12 mouse cellular contexts compared by ENCODE assay signal in the genomic region with DNA sequence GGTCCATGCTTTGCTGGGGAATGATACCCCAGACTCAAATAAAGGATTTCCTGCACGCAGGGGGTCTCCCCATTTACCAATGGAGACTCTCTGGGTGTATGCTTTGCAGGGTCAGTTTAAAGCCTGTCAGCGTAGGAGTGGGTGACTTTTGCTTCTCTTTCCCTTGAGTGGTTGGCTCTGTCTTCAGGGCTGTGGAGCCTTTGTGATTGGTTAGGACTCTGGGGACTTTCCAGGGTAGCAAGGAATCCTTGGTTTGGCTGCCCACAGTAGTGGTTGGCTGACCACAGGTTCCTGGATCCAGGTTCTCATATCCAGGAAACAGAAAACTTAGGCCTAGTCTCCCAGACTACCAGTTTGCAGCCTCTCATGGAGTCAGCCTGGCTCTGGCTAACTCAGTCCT.
DNase-seq lines count a peak whose midpoint lies in the region; ATAC-seq and TF ChIP-seq lines count a peak whose summit lies in the region.
"Had no signal": no experiment of that assay in that cellular context is flagged by ENCODE, and none has a peak within 500 bp of the region (broad histone marks: within the 10 kb centered on the region; RNA-seq: fewer than 3 reads in every experiment).

No protein-coding gene starts in this region.

- peak overlapping the region; percentile 93 for H3K27ac ChIP-seq in heart, embryonic 11.5 days (ENCODE audit: low read depth, low read length)
- H3K27ac ChIP-seq in midbrain, embryonic 10.5 days (replicated peaks), result peak overlapping the region; percentile 81
- H3K27ac ChIP-seq in midbrain, postnatal 0 days (ENCODE audit: low read depth, low read length), result no peak overlapping the region
- H3K27ac ChIP-seq in hindbrain, embryonic 13.5 days, result peak overlapping the region; percentile 87
- H3K27ac ChIP-seq in stomach, embryonic 15.5 days, result peak overlapping the region; percentile 59; the same call in 1 of the 2 replicates
- H3K27ac ChIP-seq: liver, embryonic 12.5 days had no signal

- DNase-seq in heart, adult 9 months (ENCODE audit: low spot score in 2 of 2), result no peak
- DNase-seq in midbrain, embryonic 10.5 days (ENCODE audit: low spot score), result no peak
- no peak for DNase-seq in midbrain, postnatal 0 days (ENCODE audit: low spot score)
- DNase-seq in natural killer cell, adult 2 months (ENCODE audit: low spot score in 2 of 2), result no peak
- DNase-seq in gastrocnemius, postnatal 36 days, result no peak
- DNase-seq: right cerebral cortex, postnatal 4 days; thymus, postnatal 36 days had no signal

- H3K4me2 ChIP-seq in heart, embryonic 11.5 days, result no peak overlapping the region
- no peak overlapping the region for H3K4me2 ChIP-seq in midbrain, postnatal 0 days (ENCODE audit: low read depth, low read length, poor library complexity, severe bottlenecking)
- H3K4me2 ChIP-seq in hindbrain, embryonic 13.5 days, result no peak overlapping the region
- no peak overlapping the region for H3K4me2 ChIP-seq in stomach, embryonic 15.5 days
- H3K4me2 ChIP-seq: liver, embryonic 12.5 days had no signal

- H3K4me3 ChIP-seq in heart, embryonic 11.5 days (ENCODE audit: low read depth, low read length), result no peak overlapping the region
- H3K4me3 ChIP-seq in midbrain, embryonic 10.5 days, result no peak overlapping the region
- no peak overlapping the region for H3K4me3 ChIP-seq in midbrain, postnatal 0 days (ENCODE audit: low read depth, low read length)
- no peak overlapping the region for H3K4me3 ChIP-seq in hindbrain, embryonic 13.5 days
- H3K4me3 ChIP-seq in stomach, embryonic 15.5 days (replicated peaks), result no peak overlapping the region
- H3K4me3 ChIP-seq: liver, embryonic 12.5 days had no signal

- no peak overlapping the region for H3K9ac ChIP-seq in heart, embryonic 11.5 days (ENCODE audit: low read depth, low read length)
- H3K9ac ChIP-seq in midbrain, postnatal 0 days (replicated peaks; ENCODE audit: low read length, poor library complexity, severe bottlenecking), result no peak overlapping the region
- no peak overlapping the region for H3K9ac ChIP-seq in hindbrain, embryonic 13.5 days
- H3K9ac ChIP-seq in stomach, embryonic 15.5 days, result no peak overlapping the region
- H3K9ac ChIP-seq: liver, embryonic 12.5 days had no signal

- intact Hi-C loops in gastrocnemius, postnatal 36 days (cut with DNase I), result no loop called here

- H3K9me3 ChIP-seq in heart, embryonic 11.5 days (replicated peaks; ENCODE audit: control insufficient read depth, low read length), result no peaks in the 10 kb centered on the region
- H3K9me3 ChIP-seq in midbrain, embryonic 10.5 days (replicated peaks), result no peaks in the 10 kb centered on the region; the same call in 1 of the 2 replicates
- no peaks in the 10 kb centered on the region for H3K9me3 ChIP-seq in midbrain, postnatal 0 days (ENCODE audit: low read length)
- H3K9me3 ChIP-seq in hindbrain, embryonic 13.5 days, result 0 out of 2 replicates have a peak, but pooled peaks cover 3% of the 10 kb centered on the region
- H3K9me3 ChIP-seq in stomach, embryonic 15.5 days, result no peaks in the 10 kb centered on the region
- H3K9me3 ChIP-seq: liver, embryonic 12.5 days had no signal

- H3K36me3 ChIP-seq in heart, embryonic 11.5 days (ENCODE audit: control insufficient read depth, insufficient read depth, low read length), result no peaks in the 10 kb centered on the region
- no peaks in the 10 kb centered on the region for H3K36me3 ChIP-seq in midbrain, embryonic 10.5 days
- H3K36me3 ChIP-seq in midbrain, postnatal 0 days (ENCODE audit: insufficient read depth, low read length), result no peaks in the 10 kb centered on the region
- H3K36me3 ChIP-seq in hindbrain, embryonic 13.5 days, result no peaks in the 10 kb centered on the region
- no peaks in the 10 kb centered on the region for H3K36me3 ChIP-seq in stomach, embryonic 15.5 days
- H3K36me3 ChIP-seq: liver, embryonic 12.5 days had no signal

- TF ChIP-seq CTCF in midbrain, postnatal 0 days (IDR thresholded peaks at IDR 0.05), result no peak

- ATAC-seq in heart, embryonic 11.5 days (replicated peaks; ENCODE audit: insufficient number of reproducible peaks, low FRiP score, low TSS enrichment), result no peak
- ATAC-seq in midbrain, postnatal 0 days (ENCODE audit: low FRiP score), result no peak
- ATAC-seq in hindbrain, embryonic 13.5 days (ENCODE audit: low FRiP score), result peak; percentile 25; the same call in 1 of the 2 replicates
- no peak; the same call in 1 of the 2 replicates for ATAC-seq in stomach, embryonic 15.5 days (ENCODE audit: insufficient read depth, low FRiP score, low read depth)
- ATAC-seq: activated CD4-positive, CD25-positive, alpha-beta regulatory T cell, adult 4 months had no signal

- H3K27me3 ChIP-seq in heart, embryonic 11.5 days (ENCODE audit: control insufficient read depth, insufficient read depth, low read length), result no peaks in the 10 kb centered on the region
- no peaks in the 10 kb centered on the region for H3K27me3 ChIP-seq in midbrain, embryonic 10.5 days (ENCODE audit: low read depth, poor library complexity, severe bottlenecking)
- H3K27me3 ChIP-seq in midbrain, postnatal 0 days (ENCODE audit: insufficient read depth, low read length), result no peaks in the 10 kb centered on the region
- no peaks in the 10 kb centered on the region for H3K27me3 ChIP-seq in hindbrain, embryonic 13.5 days
- H3K27me3 ChIP-seq in stomach, embryonic 15.5 days (replicated peaks), result no peaks in the 10 kb centered on the region
- H3K27me3 ChIP-seq: liver, embryonic 12.5 days had no signal

- H3K4me1 ChIP-seq in heart, embryonic 11.5 days (ENCODE audit: control insufficient read depth, insufficient read depth, low read length), result peaks cover 25% of the 10 kb centered on the region
- H3K4me1 ChIP-seq in midbrain, embryonic 10.5 days, result peaks cover 21% of the 10 kb centered on the region
- H3K4me1 ChIP-seq in midbrain, postnatal 0 days (ENCODE audit: insufficient read depth, low read length), result peaks cover 10% of the 10 kb centered on the region; the same call in 1 of the 2 replicates
- peaks cover 28% of the 10 kb centered on the region for H3K4me1 ChIP-seq in hindbrain, embryonic 13.5 days (replicated peaks)
- H3K4me1 ChIP-seq in stomach, embryonic 15.5 days, result peaks cover 21% of the 10 kb centered on the region

- 89% methylated on average over 2 of the region's 2 CpGs for WGBS in heart, embryonic 11.5 days (ENCODE audit: insufficient replicate concordance)
- 83% methylated on average over 2 of the region's 2 CpGs for WGBS in midbrain, embryonic 10.5 days
- WGBS in midbrain, postnatal 0 days, result 94% methylated on average over 2 of the region's 2 CpGs
- 89% methylated on average over 2 of the region's 2 CpGs for WGBS in hindbrain, embryonic 13.5 days
- 86% methylated on average over 2 of the region's 2 CpGs for WGBS in stomach, embryonic 15.5 days
